Mouse (Mus musculus) thymus, postnatal 36 days (tissue): Measurements from ENCODE around the gene Phf14.
"Not testable (repeated sequence)": the region's sequence is repeated elsewhere in the genome, so short reads cannot be mapped to it uniquely, and the experiment has no call there.

Experiments
- DNase-seq, 2 experiments: peaks; one replicate each; pipeline ENCODE4 v3.0.0; 2022; ENCODE audit warnings: mixed read lengths in 2 of 2

The Phf14 gene

GRCm38 (mm10) chr6:11907269-11908032, at the start of gene Phf14, which contains the start of gene Ndufa4:
Gene Phf14 (plus strand): TSS chr6:11907809.
Gene Ndufa4 (minus strand): TSS chr6:11907497.
- DNase-seq, result peak; percentile 86 to 87

- not testable (repeated sequence) for DNase-seq
Observed at GRCm38 (mm10) chr6:11875364-11875763, 32.2 kb upstream of the Phf14 start.

- DNase-seq, result no peak
Observed at GRCm38 (mm10) chr6:11900809-11901310, 6.7 kb upstream of the Phf14 start.

GRCm38 (mm10) chr6:11906890-11907268, 730 bp upstream of the Phf14 start:
- no peak for DNase-seq

GRCm38 (mm10) chr6:11908170-11908569, 561 bp downstream of the Phf14 start:
- DNase-seq, result no peak

- DNase-seq, result peak; percentile 85 to 89
Observed at GRCm38 (mm10) chr6:11925496-11926041, 18.0 kb downstream of the Phf14 start.

GRCm38 (mm10) chr6:11926082-11926595, 18.5 kb downstream of the Phf14 start:
- DNase-seq, result peak; percentile 46 to 51

GRCm38 (mm10) chr6:11927485-11927884, 19.9 kb downstream of the Phf14 start:
- DNase-seq, result no peak

- no peak for DNase-seq
Observed at GRCm38 (mm10) chr6:11933403-11933802, 25.8 kb downstream of the Phf14 start.

- DNase-seq, result no peak
Observed at GRCm38 (mm10) chr6:11940895-11941294, 33.3 kb downstream of the Phf14 start.

- no peak for DNase-seq
Observed at GRCm38 (mm10) chr6:11942089-11942488, 34.5 kb downstream of the Phf14 start.

GRCm38 (mm10) chr6:11948100-11948499, 40.5 kb downstream of the Phf14 start:
- no peak for DNase-seq

GRCm38 (mm10) chr6:11960172-11960571, 52.6 kb downstream of the Phf14 start:
- DNase-seq, result no peak

GRCm38 (mm10) chr6:11993782-11994181, 86.2 kb downstream of the Phf14 start:
- no peak for DNase-seq

- DNase-seq, result no peak
Observed at GRCm38 (mm10) chr6:11998576-11998975, 91.0 kb downstream of the Phf14 start.

GRCm38 (mm10) chr6:11999506-11999905, 91.9 kb downstream of the Phf14 start:
- DNase-seq, result no peak

- no peak for DNase-seq
Observed at GRCm38 (mm10) chr6:12005455-12005854, 97.8 kb downstream of the Phf14 start.

- no peak for DNase-seq
Observed at GRCm38 (mm10) chr6:12006001-12006400, 98.4 kb downstream of the Phf14 start.

- DNase-seq, result no peak
Observed at GRCm38 (mm10) chr6:12012103-12012502, 104.5 kb downstream of the Phf14 start.

- DNase-seq, result no peak
Observed at GRCm38 (mm10) chr6:12014035-12014434, 106.4 kb downstream of the Phf14 start.

- DNase-seq, result no peak
Observed at GRCm38 (mm10) chr6:12014733-12015132, 107.1 kb downstream of the Phf14 start.

- DNase-seq, result no peak
Observed at GRCm38 (mm10) chr6:12019736-12020135, 112.1 kb downstream of the Phf14 start.

GRCm38 (mm10) chr6:12020156-12020555, 112.5 kb downstream of the Phf14 start:
- DNase-seq, result no peak

- DNase-seq, result no peak
Observed at GRCm38 (mm10) chr6:12020738-12021137, 113.1 kb downstream of the Phf14 start.
